Mouse (Mus musculus): Measurements from ENCODE around the gene Fxyd5. TPM values are rescaled to one million over a fixed set of nuclear protein-coding genes. Genes with fewer than 3 reads are reported as not detected.

Gene Fxyd5
- polyA plus RNA-seq, 1 experiment: 79.0 TPM

GRCm38 (mm10) chr7:31034789-31035188 is 7.5 kb downstream of the Fxyd5 start:
- Histone ChIP-seq H3K4me1 (ENCODE audit: control insufficient read depth, insufficient read depth, low read length) (no peaks in the 10 kb centered on the region), H3K4me3 (ENCODE audit: insufficient read depth, low read length) (no peak overlapping the region), H3K27ac (ENCODE audit: insufficient read depth, low read length) (no peak overlapping the region)
- TF ChIP-seq CTCF (IDR thresholded peaks at IDR 0.05; ENCODE audit: borderline replicate concordance, insufficient read depth, low read length) (0 out of 2 replicates have a peak, but pooled peaks have one; percentile 11), POLR2A (IDR thresholded peaks at IDR 0.05; ENCODE audit: low read depth, low read length) (no peak)

GRCm38 (mm10) chr7:31033409-31034165 is 8.7 kb downstream of the Fxyd5 start:
- TF ChIP-seq CTCF (IDR thresholded peaks at IDR 0.05; ENCODE audit: borderline replicate concordance, insufficient read depth, low read length) (no peak), POLR2A (IDR thresholded peaks at IDR 0.05; ENCODE audit: low read depth, low read length) (no peak)
- H3K4me1 ChIP-seq (ENCODE audit: control insufficient read depth, insufficient read depth, low read length): no peaks in the 10 kb centered on the region
- H3K27ac ChIP-seq (ENCODE audit: insufficient read depth, low read length): no peak overlapping the region
- no peak overlapping the region for H3K4me3 ChIP-seq (ENCODE audit: insufficient read depth, low read length)

GRCm38 (mm10) chr7:31031731-31032130 is 10.6 kb downstream of the Fxyd5 start:
- H3K27ac ChIP-seq (ENCODE audit: insufficient read depth, low read length): no peak overlapping the region
- no peaks in the 10 kb centered on the region for H3K4me1 ChIP-seq (ENCODE audit: control insufficient read depth, insufficient read depth, low read length)
- no peak for TF ChIP-seq CTCF (IDR thresholded peaks at IDR 0.05; ENCODE audit: borderline replicate concordance, insufficient read depth, low read length)
- TF ChIP-seq POLR2A (IDR thresholded peaks at IDR 0.05; ENCODE audit: low read depth, low read length): no peak
- no peak overlapping the region for H3K4me3 ChIP-seq (ENCODE audit: insufficient read depth, low read length)

- H3K27ac ChIP-seq (ENCODE audit: insufficient read depth, low read length): no peak overlapping the region
- H3K4me1 ChIP-seq (ENCODE audit: control insufficient read depth, insufficient read depth, low read length): no peaks in the 10 kb centered on the region
- H3K4me3 ChIP-seq (ENCODE audit: insufficient read depth, low read length): no peak overlapping the region
- TF ChIP-seq POLR2A (IDR thresholded peaks at IDR 0.05; ENCODE audit: low read depth, low read length): no peak
- TF ChIP-seq CTCF (IDR thresholded peaks at IDR 0.05; ENCODE audit: borderline replicate concordance, insufficient read depth, low read length): no peak
Observed at GRCm38 (mm10) chr7:31030717-31031116, 11.6 kb downstream of the Fxyd5 start.

GRCm38 (mm10) chr7:31028609-31029008 is 13.7 kb downstream of the Fxyd5 start:
- no peaks in the 10 kb centered on the region for H3K4me1 ChIP-seq (ENCODE audit: control insufficient read depth, insufficient read depth, low read length)
- TF ChIP-seq CTCF (IDR thresholded peaks at IDR 0.05; ENCODE audit: borderline replicate concordance, insufficient read depth, low read length) (no peak), POLR2A (IDR thresholded peaks at IDR 0.05; ENCODE audit: low read depth, low read length) (no peak)
- H3K4me3 ChIP-seq (ENCODE audit: insufficient read depth, low read length): no peak overlapping the region

GRCm38 (mm10) chr7:31017104-31017901 is 25.0 kb downstream of the Fxyd5 start:
- TF ChIP-seq POLR2A (IDR thresholded peaks at IDR 0.05; ENCODE audit: low read depth, low read length) (no peak), CTCF (IDR thresholded peaks at IDR 0.05; ENCODE audit: borderline replicate concordance, insufficient read depth, low read length) (no peak)
- Histone ChIP-seq H3K27ac (ENCODE audit: insufficient read depth, low read length) (no peak overlapping the region), H3K4me1 (ENCODE audit: control insufficient read depth, insufficient read depth, low read length) (peaks cover 3% of the 10 kb centered on the region), H3K4me3 (ENCODE audit: insufficient read depth, low read length) (no peak overlapping the region)

More at GRCm38 (mm10) chr7:31028609-31029008, 13.7 kb downstream of the Fxyd5 start:
- no peak overlapping the region for H3K27ac ChIP-seq (ENCODE audit: insufficient read depth, low read length)

GRCm38 (mm10) chr7:31012971-31013370 is 29.3 kb downstream of the Fxyd5 start:
- Histone ChIP-seq H3K27ac (ENCODE audit: insufficient read depth, low read length) (no peak overlapping the region), H3K4me3 (ENCODE audit: insufficient read depth, low read length) (no peak overlapping the region), H3K4me1 (ENCODE audit: control insufficient read depth, insufficient read depth, low read length) (peaks cover 3% of the 10 kb centered on the region)
- TF ChIP-seq POLR2A (IDR thresholded peaks at IDR 0.05; ENCODE audit: low read depth, low read length) (no peak), CTCF (IDR thresholded peaks at IDR 0.05; ENCODE audit: borderline replicate concordance, insufficient read depth, low read length) (no peak)

- H3K27ac ChIP-seq (ENCODE audit: insufficient read depth, low read length): no peak overlapping the region
- TF ChIP-seq CTCF (IDR thresholded peaks at IDR 0.05; ENCODE audit: borderline replicate concordance, insufficient read depth, low read length): no peak
- TF ChIP-seq POLR2A (IDR thresholded peaks at IDR 0.05; ENCODE audit: low read depth, low read length): no peak
- no peaks in the 10 kb centered on the region; the same call in 1 of the 2 replicates for H3K4me1 ChIP-seq (ENCODE audit: control insufficient read depth, insufficient read depth, low read length)
- no peak overlapping the region for H3K4me3 ChIP-seq (ENCODE audit: insufficient read depth, low read length)
Observed at GRCm38 (mm10) chr7:31008889-31009288, 33.4 kb downstream of the Fxyd5 start.

GRCm38 (mm10) chr7:31008175-31008574 is 34.1 kb downstream of the Fxyd5 start:
- Histone ChIP-seq H3K4me3 (ENCODE audit: insufficient read depth, low read length) (no peak overlapping the region), H3K4me1 (ENCODE audit: control insufficient read depth, insufficient read depth, low read length) (no peaks in the 10 kb centered on the region; the same call in 1 of the 2 replicates), H3K27ac (ENCODE audit: insufficient read depth, low read length) (no peak overlapping the region)
- TF ChIP-seq CTCF (IDR thresholded peaks at IDR 0.05; ENCODE audit: borderline replicate concordance, insufficient read depth, low read length): no peak
- TF ChIP-seq POLR2A (IDR thresholded peaks at IDR 0.05; ENCODE audit: low read depth, low read length): no peak

- Histone ChIP-seq H3K4me1 (ENCODE audit: control insufficient read depth, insufficient read depth, low read length) (no peaks in the 10 kb centered on the region; the same call in 1 of the 2 replicates), H3K4me3 (ENCODE audit: insufficient read depth, low read length) (no peak overlapping the region), H3K27ac (ENCODE audit: insufficient read depth, low read length) (no peak overlapping the region)
- TF ChIP-seq CTCF (IDR thresholded peaks at IDR 0.05; ENCODE audit: borderline replicate concordance, insufficient read depth, low read length) (no peak), POLR2A (IDR thresholded peaks at IDR 0.05; ENCODE audit: low read depth, low read length) (no peak)
Observed at GRCm38 (mm10) chr7:31007775-31008174, 34.5 kb downstream of the Fxyd5 start.

Measured in embryonic fibroblast, embryonic 13.5 days (primary cell).